Mouse (Mus musculus): Measurements from ENCODE around the gene Nrarp.

GRCm38 (mm10) chr2:25177076-25177475 lies 3.5 kb upstream of the Nrarp start:
- no peak for TF ChIP-seq POLR2A (IDR thresholded peaks at IDR 0.05; ENCODE audit: borderline replicate concordance, low read depth, low read length)
- no peak for TF ChIP-seq CTCF (IDR thresholded peaks at IDR 0.05; ENCODE audit: low read depth, low read length)
